Mouse (Mus musculus) brain, embryonic 18.5 days (tissue): ENCODE results near the gene Siae.

Experiments used
- DNase-seq: peaks from one replicate; pipeline ENCODE4 v3.0.0-alpha.2; 2012; ENCODE audit warnings: low read depth, low spot score

The Siae gene

GRCm38 (mm10) chr9:37670261-37670660 lies 114.8 kb downstream of the Siae start:
- no peak for DNase-seq

GRCm38 (mm10) chr9:37675287-37675686 lies 119.8 kb downstream of the Siae start:
- DNase-seq: no peak

GRCm38 (mm10) chr9:37681123-37681522 lies 125.6 kb downstream of the Siae start:
- DNase-seq: no peak

- DNase-seq: peak; percentile 63
Measured at GRCm38 (mm10) chr9:37687288-37687940, 131.9 kb downstream of the Siae start.

- DNase-seq: no peak
Measured at GRCm38 (mm10) chr9:37687941-37688303, 132.4 kb downstream of the Siae start.

GRCm38 (mm10) chr9:37689970-37690686 lies 134.6 kb downstream of the Siae start:
- no peak for DNase-seq
